Mouse (Mus musculus) inflammation-experienced regulatory T-cells, adult 16 weeks (primary cell): Measurements from ENCODE around the gene Fermt2. TPM values are rescaled to one million over a fixed set of nuclear protein-coding genes. Genes with fewer than 3 reads are reported as not detected.

Source experiments
- polyA plus RNA-seq: library from polyadenylated mRNA; unstranded; fragments of 100-300 nt; shearing (Covaris generic); gene quantifications from one replicate; pipeline ENCODE4 v1.2.1, GENCODE M21; 2017

The Fermt2 gene
- polyA plus RNA-seq, result not detected

DNA sequence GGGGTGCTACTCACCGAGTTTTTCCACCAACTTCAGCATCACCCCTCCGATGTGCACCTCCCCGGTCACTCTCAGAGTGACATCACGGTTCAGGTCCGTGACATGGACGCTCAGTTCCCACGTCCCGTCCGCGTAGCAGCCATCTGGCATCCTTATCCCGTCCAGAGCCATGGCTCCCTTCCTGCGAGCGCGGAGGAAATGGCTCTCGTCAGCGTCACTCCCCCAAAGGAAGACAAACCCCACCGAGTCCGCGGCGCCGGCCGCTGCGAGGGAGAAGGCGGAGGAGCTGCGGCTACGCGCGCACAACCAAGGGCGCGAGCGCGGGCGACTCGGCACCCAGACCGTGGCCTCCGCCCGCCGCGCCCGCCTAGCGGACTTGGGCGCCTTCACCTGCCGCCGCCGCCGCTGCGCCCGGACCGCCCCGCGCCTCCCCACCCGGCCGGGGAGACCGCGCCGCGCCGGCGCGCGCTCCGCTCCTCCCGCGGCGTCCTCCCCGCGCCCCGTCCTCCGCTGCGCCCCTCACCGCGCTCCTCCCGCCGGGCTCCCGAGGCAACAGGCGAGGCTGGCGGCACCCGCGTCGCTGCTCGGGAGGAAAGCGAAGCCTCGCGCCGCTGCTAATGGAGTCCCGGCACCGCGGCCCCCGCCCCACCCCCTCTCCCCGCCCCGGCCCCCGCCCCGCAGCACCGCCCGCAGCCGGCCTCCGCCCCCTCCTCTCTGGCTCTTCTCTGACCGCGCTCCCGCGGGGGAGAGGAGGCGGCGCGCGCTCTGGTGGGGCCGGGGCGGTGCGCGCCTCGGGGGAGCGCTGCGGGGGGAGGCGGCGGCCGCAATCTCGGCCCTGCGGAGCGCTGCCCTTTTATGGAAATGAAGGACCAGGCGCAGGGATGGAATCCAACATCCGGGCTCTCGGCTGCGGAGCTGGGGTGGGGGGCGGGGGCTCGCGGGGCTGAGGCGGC is at the start of gene Fermt2:
Fermt2 (minus strand) TSS at position 708 of the 953 bp plus-strand sequence.

Other genes starting within 250 kb of the Fermt2 start
- 18.8 TPM for gene Ero1l, start 211.3 kb downstream of the Fermt2 start, polyA plus RNA-seq
- gene Psmc6, start 200.3 kb downstream of the Fermt2 start, polyA plus RNA-seq, result 164 TPM
- gene Styx, start 179.0 kb downstream of the Fermt2 start, polyA plus RNA-seq, result 5.5 TPM
- 79.7 TPM for gene Gnpnat1, start 125.2 kb downstream of the Fermt2 start, polyA plus RNA-seq
- gene Ddhd1, start 128.0 kb upstream of the Fermt2 start, polyA plus RNA-seq, result 7.2 TPM